Mouse (Mus musculus) CD8-positive naive resting alpha-beta T cell, adult 57 days (primary cell): Measurements from ENCODE around the gene Relch. TPM values are rescaled to one million over a fixed set of nuclear protein-coding genes. Genes with fewer than 3 reads are reported as not detected.

Experiments used
- total RNA-seq: library from RNA; stranded (reverse); gene quantifications from one replicate; pipeline ENCODE4 v1.2.4, GENCODE M21; 2023

Gene Relch
- 87.1 TPM for total RNA-seq

DNA sequence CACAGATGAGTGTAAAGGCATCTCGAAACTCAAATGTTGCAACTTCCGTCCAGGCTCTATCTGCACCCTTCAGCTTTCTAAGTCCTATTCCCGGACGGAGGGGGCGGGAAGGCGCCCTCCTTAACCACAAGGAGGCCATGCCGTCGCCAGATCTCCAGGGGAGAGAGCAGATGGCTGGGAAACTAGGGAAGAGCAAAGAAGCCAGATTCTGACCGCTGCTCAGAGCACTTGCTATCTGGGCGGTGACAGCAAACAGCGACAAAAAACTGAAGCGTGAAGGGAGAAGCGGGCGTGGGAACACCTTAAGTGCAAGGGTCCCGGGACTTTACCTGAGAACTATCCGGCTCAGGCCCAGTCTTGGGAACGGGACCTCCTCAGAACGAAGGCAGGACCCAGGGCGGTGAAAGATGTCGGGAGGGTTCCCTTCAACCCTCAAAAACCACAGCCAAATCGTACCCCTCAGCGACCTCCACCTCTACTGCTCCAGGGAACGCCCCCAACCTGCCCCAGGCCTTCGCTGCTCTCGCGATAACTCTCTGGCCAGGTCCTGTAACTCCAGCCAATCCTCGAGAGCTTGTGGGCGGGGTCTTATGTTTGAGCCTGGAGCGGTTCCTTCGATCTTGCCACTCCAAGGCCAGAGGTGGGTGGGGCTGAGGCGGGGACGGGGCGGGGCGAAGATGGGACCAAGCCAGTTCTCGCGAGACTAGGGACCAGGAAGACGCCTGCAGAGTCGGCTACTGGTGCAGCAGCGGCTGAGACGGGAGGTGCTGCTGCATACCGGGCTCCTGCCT, at the start of gene Relch, which contains the start of gene Pign:
Gene Relch (plus strand): TSS at position 691 of the 791 bp plus-strand sequence.
Gene Pign (minus strand): TSS at position 507 of the 791 bp plus-strand sequence.

DNA sequence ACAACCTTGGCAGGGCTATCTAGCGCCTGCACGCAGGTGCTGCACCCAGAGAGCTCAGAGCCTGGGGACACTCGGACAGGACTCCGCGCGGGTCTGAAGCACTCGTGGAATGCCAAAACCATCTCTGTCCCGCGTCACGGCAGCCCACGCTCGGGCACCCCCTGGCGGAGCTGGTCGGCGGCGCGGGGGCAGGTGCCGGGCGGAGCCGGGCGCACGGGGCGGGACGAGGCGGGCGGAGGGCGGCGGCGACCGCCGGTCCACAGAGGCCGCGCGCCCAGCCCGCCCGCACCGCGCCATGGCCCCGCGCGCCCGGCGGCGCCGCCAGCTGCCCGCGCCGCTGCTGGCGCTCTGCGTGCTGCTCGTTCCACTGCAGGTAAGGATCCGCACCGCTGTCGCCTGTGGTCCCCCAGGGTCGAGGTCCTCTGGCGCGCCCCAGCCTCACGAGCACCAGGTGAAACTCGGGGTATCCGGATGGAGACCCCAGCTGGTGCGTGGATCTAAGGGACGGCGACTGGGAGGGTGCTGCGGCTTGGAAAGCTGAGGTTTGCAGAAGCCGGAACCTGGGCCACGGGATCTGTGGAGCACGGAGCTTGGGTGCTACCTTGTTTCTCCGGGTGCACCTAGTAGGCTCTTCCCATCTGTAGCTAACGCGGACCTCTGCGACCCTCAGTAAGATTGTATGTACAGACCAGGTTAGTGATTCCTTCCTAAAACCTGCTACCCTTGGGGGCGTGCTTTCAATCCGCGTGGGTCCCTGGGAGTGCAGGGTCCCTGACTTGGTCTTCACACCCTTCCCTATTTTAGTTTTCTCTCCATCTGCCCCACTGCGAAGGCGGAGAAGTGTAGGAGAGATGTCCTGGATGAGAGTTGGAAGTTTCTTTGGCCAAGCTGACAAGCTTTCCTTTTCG, 117.0 kb downstream of the Relch start, which contains the start of gene Tnfrsf11a:
Gene Tnfrsf11a (plus strand): TSS at position 262 of the 908 bp plus-strand sequence.

Other genes starting within 250 kb of the Relch start
- 35.3 TPM for gene Pign, start 184 bp upstream of the Relch start, total RNA-seq
- 0.28 TPM for gene Tnfrsf11a, start 116.9 kb downstream of the Relch start, total RNA-seq